In genomic region chr2:119154683-119155082, GRCm38 (mm10) we compare ENCODE assay signal across 14 mouse cellular contexts. TPM values are rescaled to one million over a fixed set of nuclear protein-coding genes. Genes with fewer than 3 reads are reported as not detected.
DNase-seq lines count a peak whose midpoint lies in the region; ATAC-seq and TF ChIP-seq lines count a peak whose summit lies in the region.
"Had no signal": no experiment of that assay in that cellular context is flagged by ENCODE, and none has a peak within 500 bp of the region (broad histone marks: within the 10 kb centered on the region; RNA-seq: fewer than 3 reads in every experiment).

No protein-coding gene starts in this region.

- ATAC-seq in heart, embryonic 12.5 days (ENCODE audit: insufficient number of reproducible peaks, low FRiP score), result no peak
- ATAC-seq in liver, embryonic 13.5 days (ENCODE audit: low read depth), result peak; percentile 39
- ATAC-seq in stomach, postnatal 0 days (ENCODE audit: low FRiP score, low TSS enrichment), result peak; percentile 81
- ATAC-seq in midbrain, embryonic 11.5 days (ENCODE audit: low FRiP score), result no peak
- ATAC-seq: forebrain, embryonic 15.5 days had no signal

- no peak overlapping the region for H3K4me3 ChIP-seq in heart, embryonic 12.5 days
- peak overlapping the region; percentile 79 for H3K4me3 ChIP-seq in erythroblast, embryonic 14.5 days (replicated peaks)
- peak overlapping the region; percentile 100 for H3K4me3 ChIP-seq in liver, embryonic 13.5 days (replicated peaks)
- H3K4me3 ChIP-seq in stomach, postnatal 0 days (ENCODE audit: low read depth, low read length), result no peak overlapping the region
- no peak overlapping the region for H3K4me3 ChIP-seq in midbrain, embryonic 11.5 days (ENCODE audit: low read depth, low read length)
- H3K4me3 ChIP-seq: forebrain, embryonic 15.5 days had no signal

- H3K27me3 ChIP-seq in heart, embryonic 12.5 days (replicated peaks), result no peaks in the 10 kb centered on the region
- H3K27me3 ChIP-seq in erythroblast, embryonic 14.5 days (ENCODE audit: control insufficient read depth), result no peaks in the 10 kb centered on the region
- no peaks in the 10 kb centered on the region for H3K27me3 ChIP-seq in liver, embryonic 13.5 days
- no peaks in the 10 kb centered on the region for H3K27me3 ChIP-seq in stomach, postnatal 0 days (ENCODE audit: control insufficient read depth, insufficient read depth, low read length)
- H3K27me3 ChIP-seq in midbrain, embryonic 11.5 days (ENCODE audit: control insufficient read depth, insufficient read depth, low read length), result no peaks in the 10 kb centered on the region
- H3K27me3 ChIP-seq: forebrain, embryonic 15.5 days; hindbrain, embryonic 12.5 days; limb, embryonic 12.5 days had no signal

- H3K4me1 ChIP-seq in heart, embryonic 12.5 days (replicated peaks), result peaks cover 27% of the 10 kb centered on the region
- peaks cover 61% of the 10 kb centered on the region for H3K4me1 ChIP-seq in erythroblast, embryonic 14.5 days (ENCODE audit: control insufficient read depth)
- H3K4me1 ChIP-seq in liver, embryonic 13.5 days (replicated peaks), result peaks cover 52% of the 10 kb centered on the region
- no peaks in the 10 kb centered on the region; the same call in 1 of the 2 replicates for H3K4me1 ChIP-seq in stomach, postnatal 0 days (replicated peaks; ENCODE audit: control insufficient read depth, insufficient read depth)
- H3K4me1 ChIP-seq in midbrain, embryonic 11.5 days (ENCODE audit: control insufficient read depth, insufficient read depth, low read length), result peaks cover 9% of the 10 kb centered on the region

- no peak overlapping the region for H3K4me2 ChIP-seq in heart, embryonic 12.5 days
- H3K4me2 ChIP-seq in liver, embryonic 13.5 days, result peak overlapping the region; percentile 88
- H3K4me2 ChIP-seq in stomach, postnatal 0 days (replicated peaks; ENCODE audit: low read depth), result no peak overlapping the region
- H3K4me2 ChIP-seq in midbrain, embryonic 11.5 days, result no peak overlapping the region

- 63% methylated on average over 2 of the region's 2 CpGs for WGBS in heart, embryonic 12.5 days
- 39% methylated on average over 2 of the region's 2 CpGs for WGBS in liver, embryonic 13.5 days (ENCODE audit: insufficient replicate concordance)
- WGBS in stomach, postnatal 0 days, result 69% methylated on average over 2 of the region's 2 CpGs
- 93% methylated on average over 2 of the region's 2 CpGs for WGBS in midbrain, embryonic 11.5 days

- H3K36me3 ChIP-seq in heart, embryonic 12.5 days, result peaks cover 45% of the 10 kb centered on the region
- H3K36me3 ChIP-seq in erythroblast, embryonic 14.5 days (ENCODE audit: control insufficient read depth), result peaks cover 52% of the 10 kb centered on the region
- peaks cover 49% of the 10 kb centered on the region for H3K36me3 ChIP-seq in liver, embryonic 13.5 days
- H3K36me3 ChIP-seq in stomach, postnatal 0 days (ENCODE audit: control insufficient read depth, insufficient read depth, low read length), result peaks cover 10% of the 10 kb centered on the region
- peaks cover 8% of the 10 kb centered on the region for H3K36me3 ChIP-seq in midbrain, embryonic 11.5 days (ENCODE audit: control insufficient read depth, insufficient read depth, low read length)

- no peak for DNase-seq in heart, adult 11 months
- DNase-seq in liver, embryonic 13.5 days, result no peak
- DNase-seq in stomach, postnatal 0 days (ENCODE audit: low spot score), result peak; percentile 57
- DNase-seq in kidney, adult 11 months, result no peak
- no peak for DNase-seq in midbrain, embryonic 11.5 days (ENCODE audit: low spot score, missing footprints)
- DNase-seq: adrenal gland, postnatal 10 days; cerebellum, adult 9-11 months; thymus, postnatal 14 days had no signal

- H3K27ac ChIP-seq in heart, embryonic 12.5 days (ENCODE audit: poor library complexity, severe bottlenecking), result 0 out of 2 replicates have a peak overlapping the region, but pooled peaks have one; percentile 32
- H3K27ac ChIP-seq in liver, embryonic 13.5 days, result peak overlapping the region; percentile 98
- H3K27ac ChIP-seq in stomach, postnatal 0 days (replicated peaks), result 0 out of 2 replicates have a peak overlapping the region, but pooled peaks have one; percentile 56
- H3K27ac ChIP-seq in midbrain, embryonic 11.5 days (ENCODE audit: low read depth, low read length), result no peak overlapping the region
- H3K27ac ChIP-seq: forebrain, embryonic 15.5 days; hindbrain, embryonic 12.5 days; kidney, postnatal 0 days; limb, embryonic 12.5 days had no signal

- TF ChIP-seq CTCF in stomach, postnatal 0 days (IDR thresholded peaks at IDR 0.05; ENCODE audit: low read depth), result no peak

- no peak for TF ChIP-seq EP300 in stomach, postnatal 0 days (optimal IDR thresholded peaks at IDR 0.05)

- H3K9ac ChIP-seq in heart, embryonic 12.5 days, result no peak overlapping the region
- H3K9ac ChIP-seq in liver, embryonic 13.5 days, result peak overlapping the region; percentile 97
- H3K9ac ChIP-seq in stomach, postnatal 0 days (ENCODE audit: low read length), result no peak overlapping the region
- no peak overlapping the region for H3K9ac ChIP-seq in midbrain, embryonic 11.5 days (ENCODE audit: low read length)
- H3K9ac ChIP-seq: forebrain, embryonic 15.5 days; hindbrain, embryonic 12.5 days; limb, embryonic 12.5 days had no signal

- H3K9me3 ChIP-seq in heart, embryonic 12.5 days (replicated peaks), result no peaks in the 10 kb centered on the region
- no peaks in the 10 kb centered on the region for H3K9me3 ChIP-seq in erythroblast, embryonic 14.5 days (ENCODE audit: control insufficient read depth, low read length)
- no peaks in the 10 kb centered on the region for H3K9me3 ChIP-seq in liver, embryonic 13.5 days (replicated peaks)
- no peaks in the 10 kb centered on the region for H3K9me3 ChIP-seq in stomach, postnatal 0 days (ENCODE audit: control insufficient read depth, low read length)
- H3K9me3 ChIP-seq in midbrain, embryonic 11.5 days (ENCODE audit: control insufficient read depth, low read length), result no peaks in the 10 kb centered on the region
- H3K9me3 ChIP-seq: forebrain, embryonic 15.5 days; hindbrain, embryonic 12.5 days; limb, embryonic 12.5 days had no signal

RNA-seq across cellular contexts. Expression of gene Rmdn3, which starts 2.2 kb away (rescaled TPM):
- 29.2 and 31.0 TPM in 2 replicates for polyA plus RNA-seq in heart, embryonic 12.5 days (2016; fragmentation: Nextera tagmentation; extraction: Ambion mirVana)
- 4.4 and 6.3 TPM in 2 replicates for polyA plus RNA-seq in erythroblast, embryonic 14.5 days (2012)
- 55.3 and 61.6 TPM in 2 replicates for polyA plus RNA-seq in liver, embryonic 13.5 days (2015; fragmentation: Nextera tagmentation; extraction: Ambion mirVana)
- 40.1 and 40.5 TPM in 2 replicates for polyA plus RNA-seq in stomach, postnatal 0 days (2015; fragmentation: Nextera tagmentation; extraction: Ambion mirVana)
- 41.1 and 46.7 TPM in 2 replicates for polyA plus RNA-seq in midbrain, embryonic 11.5 days (2014; fragmentation: Nextera tagmentation; extraction: Ambion mirVana)

RNA-seq across cellular contexts. Expression of gene Gchfr, which starts 12.9 kb away (rescaled TPM):
- polyA plus RNA-seq in heart, embryonic 12.5 days (2016; fragmentation: Nextera tagmentation; extraction: Ambion mirVana), result 4.5 and 5.0 TPM in 2 replicates
- polyA plus RNA-seq in erythroblast, embryonic 14.5 days (2012), result 0.20 and 0.22 TPM in 2 replicates
- 39.4 and 47.1 TPM in 2 replicates for polyA plus RNA-seq in liver, embryonic 13.5 days (2015; fragmentation: Nextera tagmentation; extraction: Ambion mirVana)
- polyA plus RNA-seq in stomach, postnatal 0 days (2015; fragmentation: Nextera tagmentation; extraction: Ambion mirVana), result 1.3 and 1.5 TPM in 2 replicates
- polyA plus RNA-seq in midbrain, embryonic 11.5 days (2014; fragmentation: Nextera tagmentation; extraction: Ambion mirVana), result 1.5 and 2.5 TPM in 2 replicates

RNA-seq across cellular contexts. Expression of gene Gm14137, which starts 19.6 kb away (rescaled TPM):
- 0.34 and 0.46 TPM in 2 replicates for polyA plus RNA-seq in heart, embryonic 12.5 days (2016; fragmentation: Nextera tagmentation; extraction: Ambion mirVana)
- polyA plus RNA-seq in erythroblast, embryonic 14.5 days (2012), result not detected in 2 replicates
- polyA plus RNA-seq in liver, embryonic 13.5 days (2015; fragmentation: Nextera tagmentation; extraction: Ambion mirVana), result 0.12 and 0.14 TPM in 2 replicates
- polyA plus RNA-seq in stomach, postnatal 0 days (2015; fragmentation: Nextera tagmentation; extraction: Ambion mirVana), result 4.3 and 4.9 TPM in 2 replicates
- polyA plus RNA-seq in midbrain, embryonic 11.5 days (2014; fragmentation: Nextera tagmentation; extraction: Ambion mirVana), result 0.15 and 0.20 TPM in 2 replicates

RNA-seq across cellular contexts. Expression of gene Rad51, which starts 42.1 kb away (rescaled TPM):
- 32.2 and 33.3 TPM in 2 replicates for polyA plus RNA-seq in heart, embryonic 12.5 days (2016; fragmentation: Nextera tagmentation; extraction: Ambion mirVana)
- polyA plus RNA-seq in erythroblast, embryonic 14.5 days (2012), result 2.7 and 4.3 TPM in 2 replicates
- 38.4 and 45.1 TPM in 2 replicates for polyA plus RNA-seq in liver, embryonic 13.5 days (2015; fragmentation: Nextera tagmentation; extraction: Ambion mirVana)
- 11.2 and 12.9 TPM in 2 replicates for polyA plus RNA-seq in stomach, postnatal 0 days (2015; fragmentation: Nextera tagmentation; extraction: Ambion mirVana)
- 74.6 and 76.9 TPM in 2 replicates for polyA plus RNA-seq in midbrain, embryonic 11.5 days (2014; fragmentation: Nextera tagmentation; extraction: Ambion mirVana)

RNA-seq across cellular contexts. Expression of gene Zfyve19, which starts 53.7 kb away (rescaled TPM):
- polyA plus RNA-seq in heart, embryonic 12.5 days (2016; fragmentation: Nextera tagmentation; extraction: Ambion mirVana), result 31.6 and 36.5 TPM in 2 replicates
- polyA plus RNA-seq in erythroblast, embryonic 14.5 days (2012), result 1.1 and 1.9 TPM in 2 replicates
- 20.0 and 27.2 TPM in 2 replicates for polyA plus RNA-seq in liver, embryonic 13.5 days (2015; fragmentation: Nextera tagmentation; extraction: Ambion mirVana)
- 28.5 and 30.9 TPM in 2 replicates for polyA plus RNA-seq in stomach, postnatal 0 days (2015; fragmentation: Nextera tagmentation; extraction: Ambion mirVana)
- polyA plus RNA-seq in midbrain, embryonic 11.5 days (2014; fragmentation: Nextera tagmentation; extraction: Ambion mirVana), result 44.2 and 48.9 TPM in 2 replicates

Comparison
In these comparisons a context has a peak if more than half of its experiments do, and no peak if none do; other contexts are left out.
1. ATAC-seq: peak in liver, embryonic 13.5 days (single experiment) and stomach, postnatal 0 days (single experiment); none in heart, embryonic 12.5 days (single experiment) and midbrain, embryonic 11.5 days (single experiment).
2. H3K4me3 ChIP-seq: peak in erythroblast, embryonic 14.5 days (single experiment) and liver, embryonic 13.5 days (single experiment); none in heart, embryonic 12.5 days (single experiment), stomach, postnatal 0 days (single experiment) and midbrain, embryonic 11.5 days (single experiment).